Mouse (Mus musculus) embryonic facial prominence, embryonic 10.5 days (tissue): ENCODE measurements around the gene Olfr957. TPM values are rescaled to one million over a fixed set of nuclear protein-coding genes. Genes with fewer than 3 reads are reported as not detected.

Experiments used
- polyA plus RNA-seq: library from polyadenylated mRNA; unstranded; fragments of >200 nt; fragmentation: Nextera tagmentation; extraction: Ambion mirVana; gene quantifications from 2 replicates; pipeline ENCODE4 v1.2.1, GENCODE M21; 2016

Olfr957 gene
- polyA plus RNA-seq, 1 experiment from 2014 or later = not detected

Other genes starting within 250 kb of the Olfr957 start
- not detected in 2 replicates for gene Olfr945, start 239.0 kb downstream of the Olfr957 start, polyA plus RNA-seq
- gene Olfr948, start 189.8 kb downstream of the Olfr957 start, polyA plus RNA-seq = not detected in 2 replicates
- gene Olfr951, start 128.4 kb downstream of the Olfr957 start, polyA plus RNA-seq = not detected in 2 replicates
- not detected in 2 replicates for gene Olfr952, start 88.7 kb downstream of the Olfr957 start, polyA plus RNA-seq
- not detected in 2 replicates for gene Olfr954, start 59.1 kb downstream of the Olfr957 start, polyA plus RNA-seq
- gene Olfr955, start 43.9 kb downstream of the Olfr957 start, polyA plus RNA-seq = not detected in 2 replicates
- gene Olfr44, start 21.8 kb downstream of the Olfr957 start, polyA plus RNA-seq = not detected in 2 replicates
- gene Olfr958, start 38.2 kb upstream of the Olfr957 start, polyA plus RNA-seq = not detected in 2 replicates
- not detected in 2 replicates for gene Olfr959, start 59.8 kb upstream of the Olfr957 start, polyA plus RNA-seq
- gene AW551984, start 88.6 kb upstream of the Olfr957 start, polyA plus RNA-seq = 6.8 and 10.4 TPM in 2 replicates
- not detected in 2 replicates for gene Olfr148, start 94.8 kb upstream of the Olfr957 start, polyA plus RNA-seq
- gene Olfr960, start 105.6 kb upstream of the Olfr957 start, polyA plus RNA-seq = not detected in 2 replicates
- gene Olfr961, start 129.3 kb upstream of the Olfr957 start, polyA plus RNA-seq = not detected in 2 replicates
- gene Olfr963, start 151.4 kb upstream of the Olfr957 start, polyA plus RNA-seq = not detected in 2 replicates
- gene Olfr149, start 191.3 kb upstream of the Olfr957 start, polyA plus RNA-seq = 0.05 TPM in 1 of 2 replicates, not detected in the other
- not detected in 2 replicates for gene Olfr965, start 195.5 kb upstream of the Olfr957 start, polyA plus RNA-seq
- not detected in 2 replicates for gene Olfr150, start 215.2 kb upstream of the Olfr957 start, polyA plus RNA-seq
- gene Olfr967, start 230.4 kb upstream of the Olfr957 start, polyA plus RNA-seq = not detected in 2 replicates